Mouse (Mus musculus) heart, postnatal 0 days (tissue): ENCODE results near the gene Bcar3.

Experiments used
- CTCF ChIP-seq: IDR thresholded peaks from 2 replicates; pipeline ENCODE4 v1.5.1; 2016; ENCODE audit warnings: antibody characterized with exemption, control low read depth, low read depth
- EP300 ChIP-seq: IDR thresholded peaks from 2 replicates; pipeline ENCODE4 v1.6.1; 2016; ENCODE audit warnings: antibody characterized with exemption, low read depth

DNA sequence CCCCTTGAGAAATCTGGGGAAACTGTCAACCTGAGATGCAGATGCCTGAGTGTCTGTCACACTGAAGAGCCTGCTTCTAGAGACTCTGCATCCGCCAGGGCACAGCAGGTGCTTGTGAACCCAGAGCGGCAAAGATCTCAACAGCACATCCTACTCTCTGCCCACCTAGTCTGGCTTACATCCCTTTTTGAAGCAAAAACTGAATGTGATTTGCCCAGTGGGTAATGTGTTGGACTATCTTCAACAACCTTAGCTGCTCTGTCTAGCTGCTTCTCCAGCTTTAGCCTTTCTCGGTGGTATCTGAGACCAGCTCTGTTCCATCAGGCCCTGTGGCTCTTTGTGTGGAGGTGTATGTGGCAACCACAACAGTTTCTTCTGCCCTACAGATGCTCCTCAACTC, 184.8 kb downstream of the Bcar3 start:
- TF ChIP-seq CTCF (no peak), EP300 (no peak)
